Mouse (Mus musculus): Measurements from ENCODE around the gene Dbn1.
"Not testable (repeated sequence)": the region's sequence is repeated elsewhere in the genome, so short reads cannot be mapped to it uniquely, and the experiment has no call there.

The Dbn1 gene

DNA sequence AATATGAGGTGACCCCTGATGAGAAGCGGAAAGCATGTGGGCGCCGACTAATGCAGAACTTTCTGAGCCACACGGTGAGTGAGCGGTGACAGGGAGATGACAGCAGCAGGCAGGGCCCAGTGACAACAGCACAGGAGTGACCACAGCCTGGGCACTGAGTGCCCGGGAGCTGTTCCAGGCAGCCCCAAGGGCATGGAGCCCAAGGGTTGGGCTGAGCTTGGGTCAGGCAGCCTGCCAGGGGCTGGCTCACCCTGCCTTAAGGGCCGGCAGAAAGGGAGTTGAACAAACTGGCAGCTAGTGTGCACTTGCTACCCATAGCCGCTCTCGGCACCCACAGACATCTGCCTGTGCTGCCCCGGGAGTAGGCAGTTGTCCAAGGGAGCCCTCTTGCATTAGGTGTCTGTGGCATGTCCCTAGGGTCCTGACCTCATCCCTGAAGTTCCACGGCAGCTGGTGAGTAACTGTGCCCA is 37.4 kb downstream of the Dbn1 start:
- no peak for DNase-seq (ENCODE audit: low spot score in 2 of 2)

DNA sequence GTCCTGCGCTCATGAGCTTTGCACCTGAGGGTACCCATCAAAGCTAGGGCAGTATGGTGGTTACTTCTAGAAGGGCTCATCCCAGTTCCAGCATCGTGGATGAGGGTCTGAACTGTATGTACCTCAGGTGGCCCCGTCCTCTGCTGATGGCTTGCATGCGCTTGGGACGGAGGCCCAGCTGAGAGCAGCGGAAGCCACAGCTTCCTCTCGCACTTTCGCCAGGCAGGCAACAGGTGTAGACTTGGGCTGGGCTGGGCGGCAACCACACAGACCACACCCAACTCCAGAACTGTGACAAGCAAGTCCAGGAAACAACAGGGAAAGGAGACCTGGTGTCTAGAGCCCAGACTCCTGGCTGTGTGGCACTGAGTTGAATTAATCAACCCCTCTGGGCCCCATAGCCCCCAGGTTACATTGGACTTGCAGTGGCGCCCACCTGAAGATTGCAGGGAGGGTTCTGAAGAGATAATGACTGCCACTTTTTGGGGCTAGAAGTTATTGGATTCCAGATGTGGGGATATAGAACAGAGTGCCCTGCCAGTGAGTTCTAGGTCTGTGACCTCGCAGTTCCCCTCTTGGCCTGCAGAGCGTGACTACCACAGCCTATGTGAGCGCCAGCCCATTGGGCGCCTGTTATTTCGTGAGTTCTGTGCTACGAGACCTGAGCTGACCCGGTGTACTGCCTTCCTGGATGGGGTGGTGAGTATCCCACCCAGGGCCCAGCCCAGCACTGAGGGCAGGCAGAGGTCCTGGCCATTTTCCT is 38.1 kb downstream of the Dbn1 start:
- peak; percentile 70 to 83 for DNase-seq (ENCODE audit: low spot score in 2 of 2)

DNA sequence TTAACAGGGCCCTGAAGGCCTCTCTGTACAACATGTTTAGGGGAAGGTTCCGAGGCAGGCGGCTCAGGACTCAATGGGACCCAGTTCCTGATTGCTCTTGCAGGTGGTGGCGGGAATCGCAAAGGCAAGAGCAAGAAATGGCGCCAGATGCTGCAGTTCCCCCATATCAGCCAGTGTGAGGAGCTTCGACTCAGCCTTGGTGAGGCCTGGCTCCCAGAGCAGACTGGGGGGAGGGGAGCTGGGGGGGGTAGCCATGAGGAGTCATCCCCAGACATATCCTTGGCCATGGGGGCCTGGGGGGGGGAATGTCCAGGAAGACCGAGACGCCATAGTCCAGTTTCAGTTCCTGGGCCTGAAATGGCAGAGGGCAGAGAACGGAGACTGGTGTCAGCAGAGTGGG is 38.7 kb downstream of the Dbn1 start:
- DNase-seq (ENCODE audit: low spot score in 2 of 2), result peak in 1 of 2 experiments; percentile 70

DNA sequence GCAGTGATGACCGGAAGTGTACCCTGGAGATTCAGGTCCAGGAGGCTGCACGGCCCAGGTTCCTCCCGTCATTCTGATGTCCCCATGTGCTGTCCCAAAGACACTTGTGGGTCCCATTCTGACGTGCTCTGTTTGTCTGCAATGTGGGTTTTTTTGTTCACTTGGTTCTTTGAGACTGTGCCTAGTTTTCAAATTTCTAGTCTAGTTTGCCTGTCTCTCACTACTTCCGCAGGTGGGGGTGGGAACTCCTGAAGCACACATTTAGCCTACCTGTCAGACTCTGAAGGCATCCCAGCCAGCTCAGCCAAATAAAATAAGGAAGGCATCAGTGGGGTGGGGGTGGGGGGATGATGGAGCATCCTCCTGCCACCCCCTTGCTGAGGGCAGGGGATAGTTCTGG is 39.8 kb downstream of the Dbn1 start:
- DNase-seq (ENCODE audit: low spot score in 2 of 2), result no peak

DNA sequence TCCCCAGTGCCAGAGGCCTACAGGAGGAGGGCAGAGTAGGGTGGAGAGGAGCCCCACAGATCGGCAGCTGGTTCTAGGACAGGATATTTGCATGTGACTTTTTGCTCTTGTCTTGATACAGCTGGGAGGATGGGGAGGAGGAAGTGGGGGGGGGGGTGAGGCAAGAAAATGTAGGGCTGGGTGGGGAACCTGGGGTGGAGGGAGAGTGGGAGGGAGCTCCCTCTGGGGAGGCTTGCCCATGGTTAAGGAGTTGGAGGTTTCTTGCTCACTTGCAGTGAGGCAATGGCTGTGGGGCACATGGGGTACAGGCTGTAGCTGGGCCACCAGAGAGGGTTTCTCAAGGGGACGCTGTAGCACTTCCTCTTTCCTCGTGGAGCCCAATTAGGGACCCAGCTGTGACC is 40.4 kb downstream of the Dbn1 start:
- DNase-seq (ENCODE audit: low spot score in 2 of 2), result peak; percentile 72 to 82

DNA sequence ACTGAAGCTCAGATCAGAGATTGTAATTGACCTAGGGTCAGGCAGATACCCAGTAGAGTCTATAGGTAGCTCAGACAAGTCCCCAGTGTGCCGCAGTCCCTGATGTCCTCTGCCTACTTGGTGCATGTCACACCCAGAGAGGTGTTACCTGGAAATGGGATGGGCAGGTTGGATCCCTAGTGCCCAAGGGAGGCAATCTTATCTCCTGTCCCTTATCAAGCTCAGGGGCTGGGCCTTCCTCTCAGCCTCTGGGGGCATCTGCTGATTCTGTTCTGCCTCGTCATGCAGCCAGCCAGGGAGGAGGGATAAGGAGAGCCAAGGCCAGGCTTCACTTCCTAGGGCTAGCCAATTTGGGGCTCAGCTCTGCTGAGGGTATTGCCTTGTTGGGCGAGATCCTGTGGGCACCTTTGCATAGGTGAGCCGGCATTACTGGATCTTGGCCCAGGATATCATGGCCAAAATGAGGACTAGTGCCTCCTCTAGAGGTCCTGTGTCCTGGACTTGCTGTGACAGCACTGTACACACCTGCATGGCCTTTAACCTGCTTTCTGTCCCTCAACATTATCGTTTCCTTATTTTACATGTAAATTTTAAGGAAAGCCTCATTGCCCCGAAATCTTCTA is 41.3 kb downstream of the Dbn1 start:
- DNase-seq (ENCODE audit: low spot score in 2 of 2), result peak in 1 of 2 experiments; percentile 59

DNA sequence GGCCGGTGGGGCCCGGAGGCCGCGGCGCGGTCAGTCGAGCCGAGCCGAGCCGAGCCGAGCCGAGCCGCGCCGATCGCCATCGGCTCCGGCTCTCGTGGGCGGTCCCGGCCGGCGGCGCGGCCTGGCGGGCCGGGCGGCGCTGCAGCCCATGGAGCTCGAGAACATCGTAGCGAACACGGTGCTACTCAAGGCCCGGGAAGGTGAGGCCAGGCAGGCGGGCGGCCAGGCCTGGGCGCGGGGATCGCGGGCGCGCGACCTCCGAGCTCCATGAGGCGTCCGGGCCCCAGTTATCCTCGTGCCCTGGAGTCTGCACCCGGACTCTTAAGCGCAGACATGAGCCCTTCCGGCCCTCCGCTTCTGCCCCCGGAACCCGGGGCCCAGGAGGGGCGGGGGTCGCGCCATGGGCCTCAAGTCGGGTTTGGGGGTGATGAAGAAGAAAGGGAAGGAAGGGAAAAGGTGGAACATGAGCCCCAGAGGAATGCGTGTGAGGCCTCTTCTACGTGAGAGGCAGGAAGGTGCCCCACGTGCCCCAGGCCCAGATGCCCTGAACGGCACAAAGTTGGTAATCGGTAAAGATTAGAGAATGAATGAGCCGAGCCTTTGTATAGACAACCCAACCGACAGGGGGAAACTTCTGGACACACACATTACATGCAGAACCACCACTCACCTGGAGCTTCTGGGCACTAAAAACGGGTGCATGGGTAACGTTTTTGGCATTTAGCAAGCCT is 42.4 kb downstream of the Dbn1 start:
- no peak for DNase-seq (ENCODE audit: low spot score in 2 of 2)

DNA sequence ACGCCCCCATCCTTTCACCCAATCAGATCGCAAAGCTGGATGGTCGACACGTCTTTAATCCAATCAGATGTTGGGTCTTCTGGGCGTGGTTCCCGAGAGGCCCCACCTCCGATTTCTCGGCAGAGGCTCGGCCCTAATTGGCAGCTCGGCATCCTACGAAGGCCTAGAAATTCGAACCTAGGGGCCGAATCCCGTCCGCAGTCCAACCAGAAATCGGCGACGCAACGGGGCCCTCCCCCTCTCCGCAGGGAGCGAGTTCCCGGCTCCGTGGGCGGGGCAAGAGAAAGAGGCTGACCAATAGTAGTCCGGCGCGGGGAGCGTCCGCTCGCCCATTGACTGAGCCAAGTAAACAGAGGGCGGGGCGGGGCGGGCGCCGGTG is 43.0 kb downstream of the Dbn1 start, which contains the start of gene Grk6:
Gene Grk6, plus strand, starts transcription at position 136 of the 379 bp plus-strand sequence.
- peak; percentile 99 for DNase-seq (ENCODE audit: low spot score in 2 of 2)

DNA sequence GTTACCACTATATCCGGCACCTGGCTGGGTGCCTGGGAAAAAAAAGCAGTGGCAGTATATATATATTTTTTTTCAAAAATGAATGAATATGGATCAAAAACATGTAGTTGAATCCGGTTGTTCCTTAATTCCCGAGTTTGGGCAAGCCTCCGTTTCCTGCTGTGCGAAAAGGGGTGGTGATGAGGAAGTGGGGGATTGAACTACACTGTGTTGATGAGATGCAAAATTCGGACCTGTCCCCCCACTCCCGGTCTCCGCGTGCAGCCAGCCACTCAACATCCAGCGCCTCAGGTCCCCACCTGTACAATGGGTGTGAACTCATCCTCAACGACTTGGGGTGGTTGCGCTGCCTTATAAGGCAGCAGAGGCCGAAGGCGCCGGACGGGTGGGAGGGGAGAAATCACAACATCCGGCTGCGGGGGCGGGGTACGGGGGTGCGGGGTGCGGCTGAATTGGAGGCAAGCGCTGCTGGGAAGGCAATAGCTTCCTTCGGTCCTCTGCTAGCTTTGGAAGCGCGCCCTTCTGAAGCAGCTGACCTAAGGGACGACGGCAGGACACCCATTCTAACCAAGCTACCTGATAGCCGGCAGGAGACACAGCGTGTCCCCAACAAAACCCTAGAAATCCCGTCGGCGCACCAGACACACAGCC is 43.5 kb downstream of the Dbn1 start:
- DNase-seq (ENCODE audit: low spot score in 2 of 2), result peak; percentile 80 to 90

DNA sequence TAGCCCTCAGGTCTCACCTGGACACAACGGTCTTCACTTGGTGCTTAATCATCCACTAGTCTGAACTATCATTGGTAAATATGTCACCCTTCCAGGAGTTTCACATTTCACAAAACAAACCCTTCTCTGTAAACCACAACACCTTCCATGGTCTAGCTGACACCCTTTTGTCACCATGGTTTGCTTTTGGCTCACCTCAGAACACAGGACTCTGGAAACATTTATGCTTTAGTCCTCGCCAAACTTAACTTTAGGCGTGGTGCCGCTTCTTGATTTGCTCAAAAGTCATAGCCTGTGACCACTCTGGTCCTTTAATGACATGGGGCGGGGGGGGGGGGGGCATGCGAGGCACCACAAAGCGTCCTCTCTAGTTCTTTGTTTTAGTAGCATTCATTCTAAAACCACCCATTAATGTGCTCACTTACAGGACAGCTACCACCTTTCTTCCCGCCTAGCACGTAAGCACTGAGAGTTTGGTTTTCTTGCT is 44.1 kb downstream of the Dbn1 start:
- DNase-seq (ENCODE audit: low spot score in 2 of 2), result no peak

DNA sequence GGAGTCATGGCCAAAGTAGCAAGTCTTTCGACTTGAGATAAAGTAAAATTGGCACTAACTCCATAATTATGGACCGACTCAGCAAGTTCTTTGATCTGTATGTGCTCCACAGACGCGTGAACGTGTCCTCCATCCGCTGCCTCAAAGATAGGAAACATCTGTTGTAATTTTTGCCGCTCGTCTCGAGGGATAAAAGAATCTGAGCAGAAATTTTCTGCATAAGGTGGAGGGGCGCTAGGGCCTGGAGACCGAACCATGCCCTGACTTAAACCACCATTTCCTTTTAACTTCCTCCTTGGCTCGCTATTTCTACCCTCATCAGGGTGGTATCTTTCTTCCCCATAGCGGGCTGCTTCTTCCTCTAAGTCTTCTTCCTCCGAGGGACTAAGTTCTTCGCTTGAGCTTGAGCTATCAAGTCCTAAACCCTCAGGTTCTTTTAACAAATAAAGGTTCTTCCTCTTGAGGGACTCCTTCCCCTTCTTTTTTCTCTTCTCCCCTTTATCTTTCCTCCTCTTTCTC is 50.7 kb downstream of the Dbn1 start:
- not testable (repeated sequence) for DNase-seq (ENCODE audit: low spot score in 2 of 2)

DNA sequence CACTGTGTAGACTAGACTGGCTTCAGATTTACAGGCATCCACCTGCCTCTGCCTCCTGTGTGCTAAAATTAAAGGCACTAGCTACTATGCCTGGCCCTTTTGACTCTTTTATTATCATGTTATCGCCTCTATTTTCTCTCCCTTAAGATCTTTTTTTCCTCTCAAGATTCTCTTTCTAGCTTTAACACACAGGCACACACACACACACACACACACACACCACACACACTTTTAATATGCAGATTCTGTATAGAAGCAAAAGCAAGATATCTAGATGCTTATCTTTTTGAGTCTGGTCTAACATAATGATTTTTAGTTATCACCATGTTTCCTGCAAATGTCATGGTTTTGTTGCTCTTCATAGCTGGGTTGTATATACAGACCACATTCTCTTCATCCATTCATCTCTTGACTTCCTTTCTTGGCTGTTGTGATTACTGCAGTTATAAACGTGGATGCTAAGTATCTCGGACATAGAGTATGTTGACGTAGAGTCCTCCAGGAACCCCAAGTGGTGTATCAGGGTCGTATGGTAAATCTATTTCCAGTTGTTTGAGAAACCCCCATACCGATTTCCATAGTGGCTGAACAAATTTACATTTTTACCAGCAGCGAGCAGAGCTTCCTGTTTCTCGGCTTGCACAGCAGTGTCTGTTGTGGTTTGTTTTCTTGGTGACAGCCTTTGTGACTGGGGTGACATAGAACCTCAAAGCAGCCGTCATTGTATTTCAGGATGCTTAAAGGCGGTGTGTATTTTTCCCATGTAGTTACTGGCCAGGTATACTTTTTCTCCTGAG is 55.8 kb downstream of the Dbn1 start:
- DNase-seq (ENCODE audit: low spot score in 2 of 2), result no peak

DNA sequence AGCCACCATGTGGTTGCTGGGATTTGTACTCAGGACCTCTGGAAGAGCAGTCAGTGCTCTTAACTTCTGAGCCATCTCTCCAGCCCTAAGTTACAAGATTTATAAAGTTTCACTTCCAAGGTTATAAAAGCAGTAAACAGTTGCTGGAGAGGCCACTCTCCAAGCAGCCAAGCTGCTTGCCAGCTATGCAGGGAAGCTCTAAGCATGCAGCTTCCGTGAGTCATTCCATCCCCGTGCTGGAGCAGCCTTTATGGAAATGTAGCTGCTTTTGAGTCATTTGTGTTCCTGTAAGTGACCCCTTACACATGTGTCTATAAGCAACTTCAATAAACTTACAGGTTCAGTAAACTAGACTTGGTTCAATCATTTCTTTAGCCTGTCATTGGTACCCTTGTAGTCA is 57.3 kb downstream of the Dbn1 start:
- DNase-seq (ENCODE audit: low spot score in 2 of 2), result no peak

DNA sequence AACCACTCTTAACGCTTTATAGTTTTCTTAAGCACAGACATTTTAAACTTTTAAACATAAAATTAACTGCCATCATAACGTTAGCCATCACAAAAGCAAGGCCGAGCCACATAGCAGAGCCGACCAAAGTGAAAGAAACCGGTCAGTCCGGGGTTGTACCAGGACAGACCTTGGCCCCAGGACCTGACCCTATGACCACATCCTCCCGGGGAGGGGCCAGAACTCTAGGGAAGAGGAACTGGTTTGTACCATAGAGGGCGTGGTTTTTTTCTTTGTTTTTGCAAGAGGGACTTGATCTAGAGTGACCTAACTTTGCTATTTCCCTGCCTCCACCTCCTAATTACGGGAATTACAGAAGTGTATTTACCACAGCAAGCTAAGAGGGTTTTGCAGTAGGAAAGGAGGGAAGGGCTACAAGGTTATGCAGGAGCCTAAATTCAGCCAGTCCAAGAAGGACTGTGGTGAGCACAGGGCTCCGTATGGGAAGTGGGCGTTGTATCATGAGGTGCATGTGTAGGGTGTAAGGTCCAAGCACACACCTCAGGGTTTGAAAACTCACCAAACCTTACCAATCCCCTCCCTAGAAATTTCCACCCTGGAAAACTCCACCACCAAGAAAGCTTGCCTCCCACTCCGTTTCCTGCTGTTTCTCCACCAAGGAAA is 58.6 kb downstream of the Dbn1 start:
- DNase-seq (ENCODE audit: low spot score in 2 of 2), result peak; percentile 67 to 76

DNA sequence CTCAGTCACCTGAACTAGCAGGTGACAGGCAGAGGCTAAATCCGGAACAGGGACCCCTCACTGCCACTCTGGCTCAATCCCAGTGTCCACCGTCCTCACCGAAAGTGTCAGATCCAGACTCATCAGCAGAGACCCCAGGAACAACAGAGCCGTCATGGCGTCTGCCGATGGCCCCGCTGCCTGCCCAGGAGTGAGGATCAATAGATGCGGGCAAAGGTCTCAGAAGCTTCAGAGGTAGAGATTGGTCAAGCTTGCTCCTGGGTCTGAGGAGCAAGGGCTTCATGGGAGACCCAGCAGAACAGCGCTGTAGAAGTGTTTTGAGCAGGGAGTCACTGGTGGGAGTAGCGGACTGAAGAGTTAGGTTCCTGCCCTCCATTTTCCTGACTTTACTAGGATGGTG is 61.3 kb downstream of the Dbn1 start, which contains the start of gene F12:
Gene F12, minus strand, starts transcription at position 181 of the 400 bp plus-strand sequence.
- no peak for DNase-seq (ENCODE audit: low spot score in 2 of 2)

All from spleen, postnatal 4 days (tissue).